Mouse (Mus musculus) embryonic facial prominence, embryonic 12.5 days (tissue): ENCODE data around the gene Olfr1295. TPM values are rescaled to one million over a fixed set of nuclear protein-coding genes. Genes with fewer than 3 reads are reported as not detected.

Experiments
- ATAC-seq: fragments of 200-750 bp; cut with Nextera tagmentation; 2 replicates; pipeline ENCODE4 v1.8.0; 2017; ENCODE audit not compliant: insufficient number of reproducible peaks, insufficient read depth, low FRiP score, low TSS enrichment
- H3K27ac ChIP-seq: fragments of 300-500 bp; sonication (generic); 2 replicates; pipeline ENCODE4 v1.5.1; 2016; ENCODE audit warnings: mild to moderate bottlenecking
- H3K27me3 ChIP-seq: fragments of 300-500 bp; sonication (generic); 2 replicates; pipeline ENCODE4 v1.6.1; 2016; ENCODE audit warnings: mild to moderate bottlenecking, moderate library complexity
- H3K36me3 ChIP-seq: fragments of 300-500 bp; sonication (generic); 2 replicates; pipeline ENCODE4 v1.6.1; 2016; ENCODE audit warnings: mild to moderate bottlenecking
- H3K4me1 ChIP-seq: fragments of 300-500 bp; sonication (generic); 2 replicates; pipeline ENCODE4 v1.6.1; 2016
- H3K4me2 ChIP-seq: fragments of 300-500 bp; sonication (generic); replicated peaks from 2 replicates; pipeline ENCODE4 v1.6.1; 2016; ENCODE audit warnings: mild to moderate bottlenecking, moderate library complexity
- H3K4me3 ChIP-seq: fragments of 300-500 bp; sonication (generic); 2 replicates; pipeline ENCODE4 v1.5.1; 2016; ENCODE audit warnings: mild to moderate bottlenecking
- H3K9ac ChIP-seq: fragments of 300-500 bp; sonication (generic); 2 replicates; pipeline ENCODE4 v1.6.1; 2016; ENCODE audit warnings: mild to moderate bottlenecking, moderate library complexity
- H3K9me3 ChIP-seq: fragments of 300-500 bp; sonication (generic); 2 replicates; pipeline ENCODE4 v1.6.1; 2016; ENCODE audit warnings: mild to moderate bottlenecking, moderate library complexity
- WGBS: fragments of 180-500 bp; shearing (Covaris S2); methylation state at CpG from one replicate; pipeline ENCODE4 v1.1.7; 2016; 5-methylcytosine and 5-hydroxymethylcytosine counted together
- polyA plus RNA-seq: library from polyadenylated mRNA; unstranded; fragments of >200 nt; fragmentation: Nextera tagmentation; extraction: Ambion mirVana; gene quantifications from 2 replicates; pipeline ENCODE4 v1.2.1, GENCODE M21; 2016

The Olfr1295 gene
- not detected in 2 replicates for polyA plus RNA-seq

- H3K9me3 ChIP-seq, result no peaks in the 10 kb centered on the region
- no peak within 1 kb of the TSS for H3K9ac ChIP-seq
- ATAC-seq, result no peak
- H3K27me3 ChIP-seq, result no peaks in the 10 kb centered on the region
- H3K4me2 ChIP-seq, result no peak within 1 kb of the TSS
- no peaks in the 10 kb centered on the region for H3K4me1 ChIP-seq
- no peak within 1 kb of the TSS for H3K27ac ChIP-seq
- H3K36me3 ChIP-seq, result no peaks in the 10 kb centered on the region
- H3K4me3 ChIP-seq, result no peak within 1 kb of the TSS
Measured at GRCm38 (mm10) chr2:111569581-111569980, at the start of gene Olfr1295. Gene Olfr1295 (minus strand): TSS chr2:111569681.

- no peak within 1 kb of the TSS for H3K4me2 ChIP-seq
- H3K4me1 ChIP-seq, result no peaks in the 10 kb centered on the region
- H3K27ac ChIP-seq, result no peak within 1 kb of the TSS
- no peaks in the 10 kb centered on the region for H3K36me3 ChIP-seq
- ATAC-seq, result no peak
- H3K9me3 ChIP-seq, result no peaks in the 10 kb centered on the region
- H3K27me3 ChIP-seq, result no peaks in the 10 kb centered on the region
- H3K9ac ChIP-seq, result no peak within 1 kb of the TSS
- WGBS, result 51% methylated on average over 1 of the region's 1 CpGs
- H3K4me3 ChIP-seq, result no peak within 1 kb of the TSS
Measured at GRCm38 (mm10) chr2:111540191-111540590, 29.3 kb downstream of the Olfr1295 start, which contains the start of gene Olfr1294. Gene Olfr1294 (minus strand): TSS chr2:111540291.

DNA sequence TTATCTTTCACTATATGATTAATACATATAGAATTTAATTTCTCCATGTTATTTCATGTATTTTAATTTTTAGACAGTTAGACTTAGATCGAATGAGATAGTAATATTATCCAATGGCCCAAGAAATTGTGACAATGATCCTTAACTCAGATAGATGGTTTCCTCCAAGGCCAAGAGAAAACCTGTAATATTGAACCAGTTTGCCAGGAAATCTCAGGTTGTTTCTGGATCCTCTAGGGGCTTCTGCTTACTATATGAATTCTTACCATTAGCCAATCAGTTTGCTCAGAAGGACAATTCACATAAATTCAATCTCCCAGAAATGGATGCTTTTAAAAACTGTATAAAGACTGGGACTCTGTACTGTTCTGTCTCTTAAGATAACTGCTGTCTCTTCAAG lies 44.6 kb downstream of the Olfr1295 start, which contains the start of gene Olfr1293-ps:
TSS of gene Olfr1293-ps (plus strand) at position 301 of the 400 bp plus-strand sequence.
- Histone ChIP-seq H3K9me3 (0 out of 2 replicates have a peak, but pooled peaks cover 3% of the 10 kb centered on the region), H3K27me3 (no peaks in the 10 kb centered on the region), H3K4me2 (no peak within 1 kb of the TSS), H3K4me1 (no peaks in the 10 kb centered on the region), H3K36me3 (no peaks in the 10 kb centered on the region), H3K4me3 (no peak within 1 kb of the TSS), H3K9ac (no peak within 1 kb of the TSS), H3K27ac (no peak within 1 kb of the TSS)
- WGBS, result 93% methylated on average over 1 of the region's 1 CpGs
- ATAC-seq, result no peak

- Histone ChIP-seq H3K9me3 (0 out of 2 replicates have a peak, but pooled peaks cover 3% of the 10 kb centered on the region), H3K4me2 (no peak overlapping the region), H3K9ac (no peak overlapping the region), H3K4me1 (no peaks in the 10 kb centered on the region), H3K27me3 (no peaks in the 10 kb centered on the region), H3K36me3 (no peaks in the 10 kb centered on the region), H3K27ac (no peak overlapping the region), H3K4me3 (no peak overlapping the region)
- WGBS, result 89% methylated on average over 10 of the region's 10 CpGs
- ATAC-seq, result no peak
Measured at GRCm38 (mm10) chr2:111517451-111517850, 52.0 kb downstream of the Olfr1295 start.

Other genes starting within 250 kb of the Olfr1295 start
- gene Olfr1281, start 243.2 kb downstream of the Olfr1295 start, polyA plus RNA-seq, result not detected in 2 replicates
- not detected in 2 replicates for gene Olfr1282, start 233.6 kb downstream of the Olfr1295 start, polyA plus RNA-seq
- gene Olfr1283, start 202.9 kb downstream of the Olfr1295 start, polyA plus RNA-seq, result not detected in 2 replicates
- gene Olfr1284, start 194.2 kb downstream of the Olfr1295 start, polyA plus RNA-seq, result not detected in 2 replicates
- gene Olfr1286, start 146.6 kb downstream of the Olfr1295 start, polyA plus RNA-seq, result not detected in 2 replicates
- not detected in 2 replicates for gene Olfr1287, start 120.5 kb downstream of the Olfr1295 start, polyA plus RNA-seq
- gene Olfr1288, start 95.6 kb downstream of the Olfr1295 start, polyA plus RNA-seq, result not detected in 2 replicates
- not detected in 2 replicates for gene Olfr1289, start 88.9 kb downstream of the Olfr1295 start, polyA plus RNA-seq
- not detected in 2 replicates for gene Olfr1290, start 75.9 kb downstream of the Olfr1295 start, polyA plus RNA-seq
- gene Olfr1291-ps1, start 72.5 kb downstream of the Olfr1295 start, polyA plus RNA-seq, result not detected in 2 replicates
- not detected in 2 replicates for gene Olfr1293-ps, start 44.5 kb downstream of the Olfr1295 start, polyA plus RNA-seq
- not detected in 2 replicates for gene Olfr1294, start 29.4 kb downstream of the Olfr1295 start, polyA plus RNA-seq
- not detected in 2 replicates for gene Olfr1297, start 56.8 kb upstream of the Olfr1295 start, polyA plus RNA-seq
- not detected in 2 replicates for gene Olfr1298, start 79.5 kb upstream of the Olfr1295 start, polyA plus RNA-seq
- gene Olfr1299, start 91.7 kb upstream of the Olfr1295 start, polyA plus RNA-seq, result not detected in 2 replicates
- gene Olfr1301, start 181.3 kb upstream of the Olfr1295 start, polyA plus RNA-seq, result not detected in 2 replicates
- not detected in 2 replicates for gene Olfr1302, start 207.7 kb upstream of the Olfr1295 start, polyA plus RNA-seq